7 mouse cellular contexts compared by ENCODE assay signal in the genomic region with DNA sequence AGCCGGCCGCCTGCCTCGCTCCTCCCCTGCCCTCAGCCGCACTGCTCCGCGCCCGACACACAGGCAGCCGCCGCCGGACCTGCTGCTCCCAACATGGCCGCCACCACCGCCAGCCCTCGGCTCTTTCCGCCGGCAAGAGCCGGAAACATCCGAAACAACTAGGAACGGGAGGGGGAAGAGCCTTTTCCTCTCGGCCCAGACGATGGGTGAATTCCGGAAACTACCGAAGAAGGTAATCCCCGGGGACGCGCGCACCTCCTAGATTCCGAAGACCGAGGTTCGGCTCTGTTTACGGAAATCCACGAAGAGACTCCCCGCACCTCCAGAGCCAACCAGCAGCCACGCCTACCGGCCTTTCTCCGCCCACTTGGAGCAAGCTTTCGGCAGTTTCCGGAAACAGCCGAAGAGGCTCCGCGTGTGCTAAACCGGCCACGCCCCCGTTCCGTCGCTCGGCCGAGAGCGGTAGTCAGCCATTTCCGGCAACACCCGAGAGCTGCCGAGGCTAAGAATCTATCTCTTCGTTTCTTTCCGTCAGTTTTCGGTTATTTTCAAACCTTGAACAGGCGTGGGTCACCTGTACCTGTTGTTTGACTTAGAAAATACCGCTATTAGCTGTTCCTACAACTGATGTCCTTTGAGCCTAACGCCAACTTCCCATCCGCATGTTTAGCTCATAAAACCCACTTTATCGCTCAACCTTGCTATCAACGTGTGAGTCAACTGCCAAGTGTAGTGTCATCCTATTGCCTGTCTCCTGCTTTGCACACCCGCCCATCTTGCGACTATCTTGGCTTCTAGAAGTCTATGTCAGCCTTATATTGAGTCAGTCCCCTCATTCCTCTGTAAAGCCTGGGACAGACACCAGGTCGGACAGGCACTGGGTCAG. TPM values are rescaled to one million over a fixed set of nuclear protein-coding genes. Genes with fewer than 3 reads are reported as not detected.
DNase-seq lines count a peak whose midpoint lies in the region; ATAC-seq and TF ChIP-seq lines count a peak whose summit lies in the region.

A gene (minus strand): TSS at position 349 of the 886 bp plus-strand sequence.

- peak within 1 kb of the TSS; percentile 95 for H3K4me2 ChIP-seq in intestine, postnatal 0 days (replicated peaks; ENCODE audit: low read depth)
- peak within 1 kb of the TSS; percentile 86 for H3K4me2 ChIP-seq in midbrain, embryonic 12.5 days (replicated peaks)

- WGBS in embryonic facial prominence, embryonic 10.5 days = 2% methylated on average over 63 of the region's 63 CpGs
- WGBS in intestine, postnatal 0 days = 1% methylated on average over 63 of the region's 63 CpGs
- 2% methylated on average over 60 of the region's 63 CpGs for WGBS in midbrain, embryonic 12.5 days
- WGBS in small intestine, adult 2 months = under 1% methylated on average over 62 of the region's 63 CpGs

- no peaks in the 10 kb centered on the region for H3K27me3 ChIP-seq in embryonic facial prominence, embryonic 10.5 days (replicated peaks; ENCODE audit: low read depth, poor library complexity, severe bottlenecking)
- H3K27me3 ChIP-seq in intestine, postnatal 0 days (replicated peaks; ENCODE audit: control insufficient read depth, insufficient read depth, low read length) = no peaks in the 10 kb centered on the region
- H3K27me3 ChIP-seq in midbrain, embryonic 12.5 days = no peaks in the 10 kb centered on the region
- H3K27me3 ChIP-seq in small intestine, adult 2 months (ENCODE audit: control insufficient read depth, insufficient read depth, low read length) = no peaks in the 10 kb centered on the region

- H3K27ac ChIP-seq in embryonic facial prominence, embryonic 10.5 days (replicated peaks) = peak within 1 kb of the TSS; percentile 93
- H3K27ac ChIP-seq in intestine, postnatal 0 days (ENCODE audit: low read depth, low read length) = peak within 1 kb of the TSS; percentile 92
- peak within 1 kb of the TSS; percentile 89 for H3K27ac ChIP-seq in midbrain, embryonic 12.5 days (replicated peaks)
- peak within 1 kb of the TSS; percentile 55 for H3K27ac ChIP-seq in small intestine, adult 2 months (ENCODE audit: insufficient read depth, low read depth, low read length)

- intact Hi-C loops in left cerebral cortex, postnatal 4 days (cut with DNase I) = loop anchor here (5.0 to 10.0 kb wide), 2 partner anchors 74 to 277 kb away; a partner anchor contains a TSS

- H3K9me3 ChIP-seq in embryonic facial prominence, embryonic 10.5 days = no peaks in the 10 kb centered on the region
- H3K9me3 ChIP-seq in intestine, postnatal 0 days (ENCODE audit: control insufficient read depth) = no peaks in the 10 kb centered on the region
- no peaks in the 10 kb centered on the region for H3K9me3 ChIP-seq in midbrain, embryonic 12.5 days

- TF ChIP-seq POLR2A in small intestine, adult 2 months (IDR thresholded peaks at IDR 0.05; ENCODE audit: low read depth, low read length) = peak; percentile 47

- ATAC-seq in intestine, postnatal 0 days = peak; percentile 95
- ATAC-seq in midbrain, embryonic 12.5 days (ENCODE audit: low FRiP score, low read depth) = peak; percentile 92

- no peak for TF ChIP-seq CTCF in intestine, postnatal 0 days (IDR thresholded peaks at IDR 0.05; ENCODE audit: low read depth)
- no peak for TF ChIP-seq CTCF in small intestine, adult 2 months (IDR thresholded peaks at IDR 0.05; ENCODE audit: extremely low read depth, insufficient read length, insufficient replicate concordance, low read depth, low read length)

- H3K36me3 ChIP-seq in embryonic facial prominence, embryonic 10.5 days (replicated peaks) = peaks cover 13% of the 10 kb centered on the region
- H3K36me3 ChIP-seq in intestine, postnatal 0 days (ENCODE audit: control insufficient read depth, insufficient read depth) = no peaks in the 10 kb centered on the region
- no peaks in the 10 kb centered on the region for H3K36me3 ChIP-seq in midbrain, embryonic 12.5 days
- no peaks in the 10 kb centered on the region; the same call in 1 of the 2 replicates for H3K36me3 ChIP-seq in small intestine, adult 2 months (ENCODE audit: control insufficient read depth, insufficient read depth, low read length)

- DNase-seq in adrenal gland, postnatal 10 days = peak; percentile 98
- DNase-seq in embryonic facial prominence, embryonic 10.5 days (ENCODE audit: low spot score) = peak; percentile 99
- peak; percentile 95 for DNase-seq in gonadal fat pad, adult 2 months (ENCODE audit: low read depth)
- peak; percentile 100 for DNase-seq in left cerebral cortex, postnatal 4 days

- H3K4me1 ChIP-seq in embryonic facial prominence, embryonic 10.5 days = peaks cover 39% of the 10 kb centered on the region
- H3K4me1 ChIP-seq in intestine, postnatal 0 days (replicated peaks; ENCODE audit: control insufficient read depth, insufficient read depth, low read length) = 0 out of 2 replicates have a peak, but pooled peaks cover 11% of the 10 kb centered on the region
- peaks cover 36% of the 10 kb centered on the region for H3K4me1 ChIP-seq in midbrain, embryonic 12.5 days
- peaks cover 18% of the 10 kb centered on the region for H3K4me1 ChIP-seq in small intestine, adult 2 months (ENCODE audit: control insufficient read depth, insufficient read depth, insufficient read length, low read length)

- peak within 1 kb of the TSS; percentile 95 for H3K9ac ChIP-seq in intestine, postnatal 0 days (ENCODE audit: low read depth, low read length)
- H3K9ac ChIP-seq in midbrain, embryonic 12.5 days (replicated peaks) = peak within 1 kb of the TSS; percentile 98

- H3K4me3 ChIP-seq in embryonic facial prominence, embryonic 10.5 days = peak within 1 kb of the TSS; percentile 88
- H3K4me3 ChIP-seq in intestine, postnatal 0 days (ENCODE audit: low read depth, low read length) = peak within 1 kb of the TSS; percentile 90
- H3K4me3 ChIP-seq in midbrain, embryonic 12.5 days = peak within 1 kb of the TSS; percentile 93
- H3K4me3 ChIP-seq in small intestine, adult 2 months (ENCODE audit: low read depth, low read length) = peak within 1 kb of the TSS; percentile 87

RNA-seq across cellular contexts. Expression of the gene that starts here (rescaled TPM):
- 10 to 100 TPM; 61.8 to 73.3 TPM for total RNA-seq in adrenal gland, postnatal 10 days (2021)
- 48.5 and 49.1 TPM in 2 replicates for polyA plus RNA-seq in embryonic facial prominence, embryonic 10.5 days (2016; fragmentation: Nextera tagmentation; extraction: Ambion mirVana)
- 50.9 and 83.8 TPM in 2 replicates for polyA plus RNA-seq in gonadal fat pad, adult 2 months (2012; rRNA removed)
- polyA plus RNA-seq in intestine, postnatal 0 days (2015; fragmentation: Nextera tagmentation; extraction: Ambion mirVana) = 39.6 and 46.4 TPM in 2 replicates
- total RNA-seq in left cerebral cortex, postnatal 4 days (2021) = 100 to 1,000 TPM in 1 of 2 experiments, 10 to 100 TPM in 1; 91.2 to 108 TPM
- polyA plus RNA-seq in midbrain, embryonic 12.5 days (2016; fragmentation: Nextera tagmentation; extraction: Ambion mirVana) = 63.8 and 68.6 TPM in 2 replicates
- polyA plus RNA-seq in small intestine, adult 2 months (2012; rRNA removed) = 91.2 and 279 TPM in 2 replicates

Comparison
In these comparisons a context has a peak if more than half of its experiments do, and no peak if none do; other contexts are left out.
1. Peak in every context shown above with its lines: DNase-seq, ATAC-seq, H3K4me3 ChIP-seq and H3K27ac ChIP-seq.